Mouse (Mus musculus) small intestine, adult 2 months (tissue): ENCODE measurements around the gene Polr2c. TPM values are rescaled to one million over a fixed set of nuclear protein-coding genes. Genes with fewer than 3 reads are reported as not detected.

ENCODE experiments used
- H3K27ac ChIP-seq: fragments of 200-500 bp; 2 replicates; pipeline ENCODE4 v1.5.1; 2012; ENCODE audit warnings: low read depth, low read length, control low read depth, inconsistent platforms; ENCODE audit not compliant: insufficient read depth
- H3K27me3 ChIP-seq: fragments of 200-500 bp; 2 replicates; pipeline ENCODE4 v1.6.1; 2012; ENCODE audit warnings: mild to moderate bottlenecking, moderate library complexity, low read length, inconsistent platforms; ENCODE audit not compliant: control insufficient read depth, insufficient read depth
- H3K36me3 ChIP-seq: fragments of 200-500 bp; 2 replicates; pipeline ENCODE4 v1.6.1; 2012; ENCODE audit warnings: mild to moderate bottlenecking, low read length, control low read depth, inconsistent platforms; ENCODE audit not compliant: control insufficient read depth, insufficient read depth
- H3K4me1 ChIP-seq: fragments of 200-500 bp; 2 replicates; pipeline ENCODE4 v1.6.1; 2012; ENCODE audit warnings: low read length, inconsistent platforms, mixed read lengths; ENCODE audit not compliant: control insufficient read depth, insufficient read depth, insufficient read length
- H3K4me3 ChIP-seq: fragments of 200-500 bp; 2 replicates; pipeline ENCODE4 v1.5.1; 2012; ENCODE audit warnings: low read depth, mild to moderate bottlenecking, control low read depth, inconsistent platforms, low read length, moderate library complexity
- CTCF ChIP-seq: fragments of 200-500 bp; IDR thresholded peaks from 2 replicates; pipeline ENCODE4 v1.5.1; 2012; ENCODE audit warnings: low read depth, mild to moderate bottlenecking, control low read depth, inconsistent platforms, low read length, moderate library complexity, mixed read lengths; ENCODE audit not compliant: insufficient replicate concordance, insufficient read length; ENCODE audit errors: extremely low read depth
- POLR2A ChIP-seq: fragments of 200-500 bp; IDR thresholded peaks from 2 replicates; pipeline ENCODE4 v1.6.1; 2012; ENCODE audit warnings: low read depth, mild to moderate bottlenecking, control low read depth, inconsistent platforms, low read length, moderate library complexity
- WGBS: fragments of 180-500 bp; shearing (Covaris S2); methylation state at CpG from one replicate; pipeline ENCODE4 v1.1.7; 2018; 5-methylcytosine and 5-hydroxymethylcytosine counted together
- polyA plus RNA-seq: library from polyadenylated mRNA; depleted of rRNA; stranded (reverse); fragments of >200 nt; gene quantifications from 2 replicates; pipeline ENCODE4 v1.2.3, GENCODE M21; 2012; rRNA removed

Polr2c gene
- polyA plus RNA-seq, 1 experiment: 57.1 TPM

DNA sequence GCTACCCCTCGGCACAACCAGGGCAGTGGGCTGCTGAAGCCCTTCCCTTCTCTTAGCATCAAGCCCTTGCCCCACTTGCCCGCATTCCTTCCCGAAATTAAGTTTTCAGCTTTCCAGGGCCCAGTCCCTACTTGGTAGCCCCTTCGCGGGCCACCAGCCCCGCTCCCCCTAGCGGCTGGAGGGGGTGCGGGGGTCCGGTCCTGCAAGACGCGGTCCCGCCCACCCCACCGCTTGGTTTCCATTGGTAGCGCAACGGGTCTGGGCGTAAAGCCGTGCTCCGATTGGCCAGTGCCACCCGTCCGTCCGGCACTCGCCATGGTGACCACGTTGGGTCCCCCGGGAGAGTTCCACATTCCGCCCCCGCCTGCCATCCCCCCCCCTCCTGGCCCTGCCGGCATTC is 60.1 kb downstream of the Polr2c start:
- peaks cover 11% of the 10 kb centered on the region for H3K27me3 ChIP-seq
- 2% methylated on average over 27 of the region's 27 CpGs for WGBS
- peak overlapping the region; percentile 66; the same call in 1 of the 2 replicates for H3K27ac ChIP-seq
- H3K36me3 ChIP-seq: no peaks in the 10 kb centered on the region
- TF ChIP-seq POLR2A (no peak), CTCF (peak; percentile 54; the same call in 1 of the 2 replicates)
- H3K4me3 ChIP-seq: peak overlapping the region; percentile 76
- peaks cover 8% of the 10 kb centered on the region for H3K4me1 ChIP-seq

DNA sequence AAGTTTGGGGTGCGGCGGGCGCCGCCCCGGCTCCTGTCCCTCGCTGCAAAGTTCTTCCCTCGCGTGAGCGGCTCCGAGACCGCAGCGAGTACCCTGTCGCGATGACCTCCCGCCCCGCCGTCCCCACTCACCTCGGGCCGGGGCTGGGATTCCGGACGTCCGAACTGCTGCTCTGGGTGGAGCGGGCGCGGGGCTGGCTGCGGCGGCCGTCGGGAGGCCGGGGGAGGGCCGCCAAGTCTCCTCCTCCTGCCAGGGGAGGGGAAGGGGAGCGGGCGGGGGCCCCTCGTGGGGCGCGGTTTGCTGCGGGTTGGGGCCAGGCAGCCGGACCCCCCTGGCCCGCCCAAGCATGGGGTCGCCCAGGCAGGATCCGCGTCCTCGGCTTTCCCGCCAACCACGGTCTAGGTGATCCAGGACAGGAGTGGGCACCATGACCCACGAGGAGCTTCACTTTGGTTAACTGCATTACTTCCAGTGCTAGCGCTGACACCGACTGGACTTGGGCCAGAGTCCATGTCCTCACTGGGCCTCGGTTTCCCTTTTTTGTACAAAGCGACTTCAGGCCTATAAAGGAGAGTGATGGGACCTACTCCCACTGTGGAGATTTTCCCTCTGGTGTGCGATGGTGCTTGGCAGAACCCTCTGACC is 60.7 kb downstream of the Polr2c start, which contains the start of gene Ccdc102a:
Gene Ccdc102a (minus strand): TSS at position 248 of the 645 bp plus-strand sequence.
- TF ChIP-seq POLR2A (0 out of 2 replicates have a peak, but pooled peaks have one; percentile 18), CTCF (no peak)
- 4% methylated on average over 45 of the region's 51 CpGs for WGBS

DNA sequence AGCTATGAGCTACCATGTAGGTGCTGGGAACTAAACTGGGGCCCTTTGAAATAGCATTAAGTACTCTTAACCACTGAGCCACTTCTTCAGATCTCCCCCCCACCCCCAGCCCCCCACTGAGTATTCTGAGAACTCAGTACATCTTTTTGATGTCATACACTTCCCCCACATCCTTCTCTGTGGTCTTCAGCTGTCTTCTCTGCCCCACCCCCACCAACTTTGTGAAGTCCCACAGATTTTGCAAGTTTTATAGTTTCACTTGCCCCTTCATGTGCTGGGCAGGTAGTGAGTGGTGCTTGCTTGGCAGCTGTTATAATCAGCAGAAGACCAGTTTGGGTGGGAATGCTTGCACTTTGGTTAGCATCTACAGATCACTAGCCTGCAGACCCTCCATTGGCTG is 62.0 kb downstream of the Polr2c start:
- Histone ChIP-seq H3K36me3 (no peaks in the 10 kb centered on the region), H3K4me3 (no peak overlapping the region), H3K27ac (peak overlapping the region; percentile 56), H3K4me1 (peaks cover 10% of the 10 kb centered on the region), H3K27me3 (peaks cover 11% of the 10 kb centered on the region)
- no peak for TF ChIP-seq CTCF
- TF ChIP-seq POLR2A: no peak

More for the DNA sequence above, 60.7 kb downstream of the Polr2c start, which contains the start of gene Ccdc102a:
- peaks cover 13% of the 10 kb centered on the region for H3K4me1 ChIP-seq
- no peaks in the 10 kb centered on the region for H3K36me3 ChIP-seq
- H3K27me3 ChIP-seq: peaks cover 11% of the 10 kb centered on the region
- peak within 1 kb of the TSS; percentile 66 for H3K27ac ChIP-seq
- peak within 1 kb of the TSS; percentile 76 for H3K4me3 ChIP-seq

DNA sequence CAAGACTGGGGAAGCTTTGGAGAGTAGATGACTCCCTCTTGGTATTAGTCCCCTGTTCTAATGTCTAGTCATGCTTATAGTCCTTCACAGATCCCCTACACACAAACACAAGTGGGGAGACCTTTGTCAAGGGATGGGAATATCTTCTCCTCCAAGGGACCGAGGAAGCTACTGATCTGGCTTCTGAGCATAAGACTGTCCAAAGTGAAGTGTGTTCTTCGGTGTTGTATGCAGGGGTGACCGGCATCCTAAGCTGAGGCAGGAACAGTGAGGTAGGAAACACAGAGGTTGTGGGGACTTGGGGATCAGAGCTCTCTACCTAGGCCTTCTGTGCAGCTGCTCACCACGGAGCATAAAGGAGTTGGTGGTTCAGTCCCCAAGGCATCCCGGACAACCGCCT is 64.9 kb downstream of the Polr2c start:
- Histone ChIP-seq H3K4me1 (peaks cover 10% of the 10 kb centered on the region), H3K27ac (peak overlapping the region; percentile 9; the same call in 1 of the 2 replicates), H3K27me3 (peaks cover 11% of the 10 kb centered on the region), H3K36me3 (no peaks in the 10 kb centered on the region), H3K4me3 (no peak overlapping the region)
- TF ChIP-seq POLR2A (no peak), CTCF (no peak)
- 52% methylated on average over 6 of the region's 6 CpGs for WGBS

DNA sequence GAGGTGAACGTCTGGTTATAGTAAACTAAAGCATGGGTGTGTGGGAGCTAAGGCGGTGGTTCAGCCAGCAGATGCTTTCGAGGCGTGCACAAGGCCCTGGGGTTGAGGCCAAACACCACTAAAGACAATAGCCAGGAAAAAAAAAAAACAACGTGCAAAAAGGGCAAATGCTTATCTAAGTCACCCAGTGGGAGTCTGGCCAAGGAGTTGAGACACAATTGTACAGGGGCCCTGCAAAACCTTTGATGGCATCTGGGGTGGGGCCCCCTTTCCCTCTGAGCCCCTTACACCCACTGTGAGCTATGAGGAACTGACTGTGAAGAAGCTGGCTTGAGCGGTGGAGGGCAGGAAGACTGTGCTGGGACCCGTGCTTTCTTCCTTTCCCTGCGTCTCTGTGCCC is 65.4 kb downstream of the Polr2c start:
- 9% methylated on average over 8 of the region's 8 CpGs for WGBS
- H3K4me3 ChIP-seq: no peak overlapping the region
- H3K4me1 ChIP-seq: peaks cover 10% of the 10 kb centered on the region
- H3K36me3 ChIP-seq: no peaks in the 10 kb centered on the region
- H3K27ac ChIP-seq: no peak overlapping the region; the same call in 1 of the 2 replicates
- H3K27me3 ChIP-seq: peaks cover 6% of the 10 kb centered on the region
- TF ChIP-seq CTCF (no peak), POLR2A (no peak)

Other genes starting within 250 kb of the Polr2c start
- gene Arl2bp, start 190.8 kb upstream of the Polr2c start, polyA plus RNA-seq: 26.3 and 50.7 TPM in 2 replicates
- 50.9 and 84.3 TPM in 2 replicates for gene Pllp, start 161.2 kb upstream of the Polr2c start, polyA plus RNA-seq
- gene Ccl22, start 111.9 kb upstream of the Polr2c start, polyA plus RNA-seq: 4.2 and 6.5 TPM in 2 replicates
- gene Cx3cl1, start 85.4 kb upstream of the Polr2c start, polyA plus RNA-seq: 55.9 and 160 TPM in 2 replicates
- 0.62 and 0.94 TPM in 2 replicates for gene Ccl17, start 47.0 kb upstream of the Polr2c start, polyA plus RNA-seq
- 154 and 238 TPM in 2 replicates for gene Coq9, start 19.1 kb upstream of the Polr2c start, polyA plus RNA-seq
- 16.7 and 32.0 TPM in 2 replicates for gene Ciapin1, start 19.1 kb upstream of the Polr2c start, polyA plus RNA-seq
- 58.8 and 156 TPM in 2 replicates for gene Dok4, start 18.9 kb downstream of the Polr2c start, polyA plus RNA-seq
- gene Ccdc102a, start 60.6 kb downstream of the Polr2c start, polyA plus RNA-seq: 8.1 TPM in 2 replicates
- 10.2 and 15.4 TPM in 2 replicates for gene Adgrg5, start 66.2 kb downstream of the Polr2c start, polyA plus RNA-seq
- gene Adgrg1, start 117.3 kb downstream of the Polr2c start, polyA plus RNA-seq: 32.3 and 36.4 TPM in 2 replicates
- 3.5 and 7.6 TPM in 2 replicates for gene Adgrg3, start 160.2 kb downstream of the Polr2c start, polyA plus RNA-seq
- not detected in 2 replicates for gene Drc7, start 197.7 kb downstream of the Polr2c start, polyA plus RNA-seq
- 7.9 and 17.7 TPM in 2 replicates for gene Katnb1, start 223.7 kb downstream of the Polr2c start, polyA plus RNA-seq